Mouse (Mus musculus) embryonic facial prominence, embryonic 15.5 days (tissue): Measurements from ENCODE around the gene Gpr62. TPM values are rescaled to one million over a fixed set of nuclear protein-coding genes. Genes with fewer than 3 reads are reported as not detected.
"Not testable (repeated sequence)": the region's sequence is repeated elsewhere in the genome, so short reads cannot be mapped to it uniquely, and the experiment has no call there.

ENCODE experiments used
- ATAC-seq: fragments of 200-750 bp; cut with Nextera tagmentation; 2 replicates; pipeline ENCODE4 v1.8.0; 2017; ENCODE audit warnings: low read depth, moderate TSS enrichment; ENCODE audit not compliant: insufficient number of reproducible peaks, low FRiP score, low TSS enrichment
- H3K27ac ChIP-seq: fragments of 300-500 bp; sonication (generic); replicated peaks from 2 replicates; pipeline ENCODE4 v1.5.1; 2015; ENCODE audit warnings: mild to moderate bottlenecking, inconsistent platforms
- H3K27me3 ChIP-seq: fragments of 300-500 bp; sonication (generic); 2 replicates; pipeline ENCODE4 v1.6.1; 2015; ENCODE audit warnings: inconsistent platforms
- H3K36me3 ChIP-seq: fragments of 300-500 bp; sonication (generic); 2 replicates; pipeline ENCODE4 v1.6.1; 2015; ENCODE audit warnings: mild to moderate bottlenecking, inconsistent platforms
- H3K4me1 ChIP-seq: fragments of 300-500 bp; sonication (generic); 2 replicates; pipeline ENCODE4 v1.6.1; 2015; ENCODE audit warnings: inconsistent platforms
- H3K4me2 ChIP-seq: fragments of 300-500 bp; sonication (generic); replicated peaks from 2 replicates; pipeline ENCODE4 v1.6.1; 2015; ENCODE audit warnings: mild to moderate bottlenecking, inconsistent platforms
- H3K4me3 ChIP-seq: fragments of 300-500 bp; sonication (generic); replicated peaks from 2 replicates; pipeline ENCODE4 v1.5.1; 2015; ENCODE audit warnings: mild to moderate bottlenecking, inconsistent platforms
- H3K9ac ChIP-seq: fragments of 300-500 bp; sonication (generic); 2 replicates; pipeline ENCODE4 v1.6.1; 2015; ENCODE audit warnings: inconsistent platforms
- H3K9me3 ChIP-seq: fragments of 300-500 bp; sonication (generic); replicated peaks from 2 replicates; pipeline ENCODE4 v1.6.1; 2016; ENCODE audit warnings: inconsistent platforms
- WGBS: fragments of 180-500 bp; shearing (Covaris S2); methylation state at CpG from one replicate; pipeline ENCODE4 v1.1.7; 2015; 5-methylcytosine and 5-hydroxymethylcytosine counted together
- polyA plus RNA-seq: library from polyadenylated mRNA; unstranded; fragments of >200 nt; fragmentation: Nextera tagmentation; extraction: Ambion mirVana; gene quantifications from 2 replicates; pipeline ENCODE4 v1.2.1, GENCODE M21; 2015

The Gpr62 gene
- 0.57 and 0.64 TPM in 2 replicates for polyA plus RNA-seq

GRCm38 (mm10) chr9:106465571-106466200 lies at the start of gene Gpr62:
Gpr62 (minus strand) TSS chr9:106465938.
- H3K27me3 ChIP-seq = peaks cover 5% of the 10 kb centered on the region; the same call in 1 of the 2 replicates
- H3K36me3 ChIP-seq = peaks cover 26% of the 10 kb centered on the region
- H3K9me3 ChIP-seq = no peaks in the 10 kb centered on the region
- H3K4me3 ChIP-seq = peak within 1 kb of the TSS; percentile 61
- ATAC-seq = peak; percentile 31; the same call in 1 of the 2 replicates
- peaks cover 27% of the 10 kb centered on the region for H3K4me1 ChIP-seq
- H3K27ac ChIP-seq = peak within 1 kb of the TSS; percentile 39; the same call in 1 of the 2 replicates
- H3K4me2 ChIP-seq = peak within 1 kb of the TSS; percentile 98
- 29% methylated on average over 26 of the region's 26 CpGs for WGBS
- H3K9ac ChIP-seq = peak within 1 kb of the TSS; percentile 61

- no peak within 1 kb of the TSS for H3K9ac ChIP-seq
- no peak within 1 kb of the TSS for H3K4me2 ChIP-seq
- H3K36me3 ChIP-seq = no peaks in the 10 kb centered on the region
- no peaks in the 10 kb centered on the region for H3K27me3 ChIP-seq
- no peaks in the 10 kb centered on the region for H3K4me1 ChIP-seq
- WGBS = 81% methylated on average over 4 of the region's 4 CpGs
- ATAC-seq = no peak
- H3K4me3 ChIP-seq = no peak within 1 kb of the TSS
- no peak within 1 kb of the TSS for H3K27ac ChIP-seq
- H3K9me3 ChIP-seq = no peaks in the 10 kb centered on the region
These were observed 48.5 kb upstream of the Gpr62 start, which contains the start of gene Iqcf5 for GRCm38 (mm10) chr9:106514273-106514672. Iqcf5 (plus strand) TSS chr9:106514573.

GRCm38 (mm10) chr9:106513566-106513965 lies 47.8 kb upstream of the Gpr62 start:
- WGBS = 69% methylated on average over 6 of the region's 6 CpGs

DNA sequence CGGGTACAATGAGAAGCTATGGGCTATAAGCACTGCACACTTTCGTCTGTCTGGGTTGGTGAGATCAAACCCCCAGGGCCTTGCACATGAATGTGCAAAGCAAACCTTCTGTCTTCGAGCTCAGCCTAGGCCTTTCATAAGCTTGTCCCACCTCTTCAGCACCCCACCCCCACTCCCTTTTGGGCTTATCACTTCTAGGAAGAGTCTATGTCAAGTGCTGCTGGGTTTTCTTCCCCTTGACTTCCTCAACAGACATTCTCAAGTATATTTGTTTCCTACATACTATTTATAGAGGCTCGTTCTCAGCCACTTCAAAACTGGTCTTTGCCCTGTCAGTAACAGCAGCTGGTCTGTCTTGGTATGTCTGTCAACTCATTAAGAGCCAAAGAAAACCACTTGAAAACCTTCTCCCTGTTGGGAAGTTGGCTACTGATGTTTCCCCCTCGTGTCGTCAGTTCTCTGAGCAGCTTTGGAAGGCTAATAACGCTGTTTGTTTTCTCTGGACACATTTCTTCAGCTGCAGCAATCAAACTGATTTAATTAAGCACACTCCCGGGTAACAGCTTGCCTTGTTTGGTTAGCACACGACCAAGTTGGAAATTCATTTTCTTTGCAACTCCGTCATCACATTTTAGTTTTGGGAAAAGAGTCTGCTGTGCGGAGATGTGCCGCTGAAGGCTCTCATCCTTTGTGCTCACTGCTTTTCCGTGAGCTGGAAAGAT lies 47.2 kb upstream of the Gpr62 start:
- Histone ChIP-seq H3K4me2 (no peak overlapping the region), H3K9me3 (no peaks in the 10 kb centered on the region), H3K9ac (no peak overlapping the region), H3K36me3 (no peaks in the 10 kb centered on the region), H3K27me3 (no peaks in the 10 kb centered on the region), H3K4me3 (no peak overlapping the region), H3K27ac (no peak overlapping the region), H3K4me1 (no peaks in the 10 kb centered on the region)
- WGBS = 53% methylated on average over 13 of the region's 13 CpGs
- no peak for ATAC-seq

More at GRCm38 (mm10) chr9:106513566-106513965, 47.8 kb upstream of the Gpr62 start:
- no peak overlapping the region for H3K4me3 ChIP-seq
- H3K4me1 ChIP-seq = no peaks in the 10 kb centered on the region
- no peaks in the 10 kb centered on the region for H3K36me3 ChIP-seq
- H3K9me3 ChIP-seq = no peaks in the 10 kb centered on the region
- H3K27me3 ChIP-seq = no peaks in the 10 kb centered on the region
- no peak overlapping the region for H3K4me2 ChIP-seq
- ATAC-seq = no peak
- H3K27ac ChIP-seq = no peak overlapping the region
- no peak overlapping the region for H3K9ac ChIP-seq

- 85% methylated on average over 10 of the region's 10 CpGs for WGBS
- Histone ChIP-seq H3K4me2 (no peak overlapping the region), H3K9me3 (no peaks in the 10 kb centered on the region), H3K27me3 (no peaks in the 10 kb centered on the region), H3K4me3 (no peak overlapping the region), H3K27ac (no peak overlapping the region), H3K4me1 (no peaks in the 10 kb centered on the region), H3K9ac (no peak overlapping the region), H3K36me3 (no peaks in the 10 kb centered on the region)
- ATAC-seq = no peak
These were observed 43.6 kb upstream of the Gpr62 start for GRCm38 (mm10) chr9:106509356-106509755.

DNA sequence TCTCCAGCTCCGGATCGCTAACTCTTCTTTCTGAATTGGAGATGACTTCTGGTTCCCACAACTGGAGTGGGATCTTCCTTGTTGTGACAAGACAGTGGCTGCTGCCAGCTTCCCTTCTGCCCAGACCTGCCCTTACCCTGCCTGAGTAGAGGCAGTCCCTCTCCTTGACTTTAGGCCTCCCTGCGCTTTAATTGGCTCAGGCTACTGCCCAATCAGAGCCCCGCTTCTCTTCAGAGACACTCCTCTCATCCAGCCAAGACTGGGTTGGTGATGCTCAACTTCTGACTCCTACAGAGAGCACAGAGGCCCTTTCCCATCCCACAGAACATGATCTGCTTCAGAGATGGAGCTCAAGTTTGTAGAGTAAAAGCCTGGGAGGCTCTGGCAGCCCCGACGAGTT lies 38.5 kb upstream of the Gpr62 start:
- no peaks in the 10 kb centered on the region for H3K9me3 ChIP-seq
- no peak overlapping the region for H3K27ac ChIP-seq
- no peak overlapping the region for H3K4me3 ChIP-seq
- H3K4me2 ChIP-seq = no peak overlapping the region
- no peaks in the 10 kb centered on the region for H3K36me3 ChIP-seq
- no peak for ATAC-seq
- no peaks in the 10 kb centered on the region for H3K4me1 ChIP-seq
- no peak overlapping the region for H3K9ac ChIP-seq
- H3K27me3 ChIP-seq = no peaks in the 10 kb centered on the region
- WGBS = 67% methylated on average over 6 of the region's 6 CpGs

DNA sequence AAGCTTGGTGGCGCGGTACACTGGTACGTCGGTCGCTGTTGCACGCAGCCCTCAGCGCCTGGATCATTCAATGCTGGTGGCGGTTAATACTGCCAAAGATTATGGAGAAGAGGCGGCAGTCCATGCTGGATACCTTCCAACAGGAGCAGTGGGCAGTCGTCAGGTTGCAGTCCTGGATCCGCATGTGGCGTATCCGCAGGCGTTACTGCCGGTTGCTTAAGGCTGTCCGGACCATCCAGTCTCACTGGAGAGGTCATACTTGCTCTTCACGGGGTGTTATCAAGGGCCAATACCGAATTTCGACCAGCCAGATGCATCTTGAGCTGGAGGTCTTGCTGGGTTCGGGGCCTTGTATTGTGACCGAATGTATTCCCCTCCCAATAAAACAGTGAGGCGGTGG lies 36.1 kb upstream of the Gpr62 start:
- H3K9ac ChIP-seq = no peak overlapping the region
- H3K27me3 ChIP-seq = no peaks in the 10 kb centered on the region
- no peaks in the 10 kb centered on the region for H3K36me3 ChIP-seq
- no peaks in the 10 kb centered on the region for H3K4me1 ChIP-seq
- no peaks in the 10 kb centered on the region for H3K9me3 ChIP-seq
- no peak overlapping the region for H3K27ac ChIP-seq
- no peak overlapping the region for H3K4me3 ChIP-seq
- ATAC-seq = no peak
- 87% methylated on average over 22 of the region's 22 CpGs for WGBS
- H3K4me2 ChIP-seq = no peak overlapping the region

DNA sequence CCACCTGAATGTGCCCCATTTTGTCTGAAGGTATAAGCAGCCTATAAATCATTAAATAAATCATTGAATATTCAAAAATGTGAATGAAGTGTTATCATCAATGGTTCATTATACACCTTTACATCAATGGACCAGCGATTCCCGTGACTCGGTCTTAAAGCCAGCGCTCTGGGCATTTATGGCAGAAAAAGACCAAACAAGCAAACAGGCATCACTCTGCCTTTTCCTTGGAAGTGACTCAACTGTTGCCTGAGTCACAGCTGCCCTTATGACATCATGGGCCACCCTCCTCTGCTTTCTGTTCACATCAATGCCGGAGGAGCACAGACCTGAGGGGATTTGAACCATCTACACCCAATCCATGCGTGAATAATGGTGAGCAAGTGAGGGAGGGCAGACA lies 33.9 kb upstream of the Gpr62 start, which contains the start of gene Iqcf1:
Gene Iqcf1, plus strand, starts transcription at position 301 of the 400 bp plus-strand sequence.
- Histone ChIP-seq H3K36me3 (no peaks in the 10 kb centered on the region), H3K4me3 (no peak within 1 kb of the TSS), H3K9ac (no peak within 1 kb of the TSS), H3K4me1 (no peaks in the 10 kb centered on the region), H3K9me3 (no peaks in the 10 kb centered on the region), H3K27ac (no peak within 1 kb of the TSS), H3K4me2 (no peak within 1 kb of the TSS), H3K27me3 (no peaks in the 10 kb centered on the region)
- no peak for ATAC-seq
- 92% methylated on average over 6 of the region's 6 CpGs for WGBS

- H3K4me1 ChIP-seq, H3K27me3 ChIP-seq, ATAC-seq, H3K9me3 ChIP-seq, H3K4me2 ChIP-seq, H3K4me3 ChIP-seq, H3K9ac ChIP-seq, H3K27ac ChIP-seq: not testable (repeated sequence)
- H3K36me3 ChIP-seq = peaks cover 37% of the 10 kb centered on the region
- WGBS = 72% methylated on average over 6 of the region's 6 CpGs
These were observed 21.9 kb upstream of the Gpr62 start for GRCm38 (mm10) chr9:106487602-106488001.

GRCm38 (mm10) chr9:106485076-106485475 lies 19.3 kb upstream of the Gpr62 start:
- Histone ChIP-seq H3K9ac (no peak overlapping the region), H3K4me2 (no peak overlapping the region), H3K36me3 (peaks cover 51% of the 10 kb centered on the region), H3K9me3 (no peaks in the 10 kb centered on the region), H3K27ac (no peak overlapping the region), H3K27me3 (no peaks in the 10 kb centered on the region), H3K4me1 (no peaks in the 10 kb centered on the region), H3K4me3 (no peak overlapping the region)
- WGBS = 81% methylated on average over 10 of the region's 10 CpGs
- no peak for ATAC-seq

- Histone ChIP-seq H3K4me3 (no peak overlapping the region), H3K9me3 (no peaks in the 10 kb centered on the region), H3K4me2 (no peak overlapping the region), H3K9ac (no peak overlapping the region), H3K4me1 (no peaks in the 10 kb centered on the region), H3K27ac (no peak overlapping the region), H3K27me3 (no peaks in the 10 kb centered on the region), H3K36me3 (peaks cover 58% of the 10 kb centered on the region)
- no peak for ATAC-seq
- 92% methylated on average over 17 of the region's 17 CpGs for WGBS
These were observed 17.9 kb upstream of the Gpr62 start for GRCm38 (mm10) chr9:106483606-106484005.
